Mouse (Mus musculus): Measurements from ENCODE around the gene Cdyl2.
A peak's percentile ranks its signal among the peaks of the same experiment; 100 is the strongest.

The Cdyl2 gene

DNA sequence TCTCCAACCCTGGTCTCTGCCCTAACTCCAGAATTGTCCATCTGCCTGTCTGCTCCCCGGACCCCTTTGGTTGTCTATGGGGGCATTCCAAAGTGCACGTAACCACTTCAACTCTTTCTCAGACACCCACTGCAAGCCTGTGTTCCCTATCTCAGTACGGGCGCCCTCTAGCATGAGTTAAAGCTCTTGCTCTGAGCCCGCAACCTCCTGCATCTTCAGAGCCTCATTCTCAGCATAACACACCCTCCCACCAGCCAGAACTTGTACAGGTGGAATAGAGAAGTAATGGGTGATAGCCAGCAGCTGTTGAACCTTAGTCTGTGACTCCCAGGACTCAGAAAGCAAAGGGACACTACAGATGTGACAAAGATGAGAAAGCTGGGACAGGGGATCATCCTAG is 196.0 kb downstream of the Cdyl2 start:
- DNase-seq = no peak

DNA sequence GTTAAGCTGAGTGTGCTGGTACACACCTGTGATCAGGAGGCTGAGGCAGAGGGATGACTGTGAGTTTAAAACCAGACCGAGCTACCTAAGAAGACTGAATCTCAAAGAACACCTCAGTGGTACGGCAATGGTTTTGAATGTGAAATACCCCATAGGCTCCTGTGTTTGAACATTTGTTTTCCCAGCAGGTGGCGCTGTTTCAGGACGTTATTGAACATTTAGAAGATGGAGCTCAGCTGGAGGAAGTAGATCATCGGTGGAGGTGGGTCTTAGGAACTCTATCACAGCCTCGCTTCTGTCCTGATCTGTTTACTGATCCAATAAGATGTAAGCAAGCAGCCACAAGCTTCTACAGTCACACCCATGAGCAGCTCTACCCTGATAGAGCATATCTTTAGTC is 199.7 kb downstream of the Cdyl2 start:
- DNase-seq = peak in 1 of 2 experiments; percentile 8

DNA sequence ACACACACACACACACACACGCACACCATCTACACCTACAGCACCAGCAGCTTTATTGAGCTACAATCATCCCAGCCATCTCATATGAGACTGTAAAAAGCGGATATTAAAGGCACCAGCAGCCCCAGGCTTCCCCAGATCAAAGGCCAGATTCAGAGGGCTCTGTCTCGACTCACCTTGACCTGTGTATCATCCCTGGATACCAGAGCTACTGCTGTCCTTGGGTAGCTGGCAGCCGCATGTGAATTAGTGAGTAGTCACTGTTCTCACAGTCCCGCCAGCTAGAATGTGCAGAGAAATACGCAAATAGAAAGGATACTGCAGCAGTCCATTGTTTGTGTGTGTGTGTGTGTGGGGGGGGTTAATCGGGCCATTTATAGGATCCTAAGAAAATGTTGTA is 204.1 kb downstream of the Cdyl2 start:
- DNase-seq = no peak

DNA sequence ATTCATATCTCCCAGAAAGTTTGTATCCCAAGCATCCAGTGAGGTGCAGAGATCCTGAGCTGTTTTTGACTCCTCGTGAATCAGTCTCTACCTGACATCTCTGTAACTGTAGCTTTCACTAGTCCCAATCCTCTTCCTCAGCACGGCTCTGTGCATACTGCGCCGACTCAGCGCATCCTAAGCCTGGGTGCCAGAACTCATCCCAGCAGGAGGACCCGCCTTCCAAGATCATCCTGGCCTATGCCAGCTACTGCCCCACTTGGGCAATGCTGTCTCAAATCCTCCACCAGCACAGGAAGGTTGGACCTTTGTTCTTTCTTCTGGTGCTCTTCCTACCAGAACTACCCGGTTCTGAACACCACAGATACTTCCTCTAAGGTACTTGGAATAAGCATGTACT is 207.9 kb downstream of the Cdyl2 start:
- no peak for DNase-seq
